Mouse (Mus musculus): ENCODE data around the gene Pfkfb4.

- TF ChIP-seq CTCF (IDR thresholded peaks at IDR 0.05; ENCODE audit: low read depth) = no peak
- no peak for TF ChIP-seq EP300 (IDR thresholded peaks at IDR 0.05; ENCODE audit: low read depth)
These were observed 66.0 kb downstream of the Pfkfb4 start for GRCm38 (mm10) chr9:109057543-109057942.

All from liver, postnatal 0 days (tissue).